Mouse (Mus musculus): ENCODE data around the gene Slc43a2. TPM values are rescaled to one million over a fixed set of nuclear protein-coding genes. Genes with fewer than 3 reads are reported as not detected.
A peak's percentile ranks its signal among the peaks of the same experiment; 100 is the strongest.

Slc43a2 gene
- 10 to 100 TPM; 56.7 to 57.0 TPM for total RNA-seq (2021)
- long read RNA-seq, experiment 1, full-length matches to known transcripts: 6 of 109 reads
- long read RNA-seq, experiment 1, partial matches to known transcripts: 45 of 109 reads
- long read RNA-seq, experiment 1, other reads (novel, unspliced or antisense): 58 of 109 reads
- long read RNA-seq, experiment 2, full-length matches to known transcripts: 11 of 84 reads
- long read RNA-seq, experiment 2, partial matches to known transcripts: 26 of 84 reads
- long read RNA-seq, experiment 2, other reads (novel, unspliced or antisense): 47 of 84 reads

DNA sequence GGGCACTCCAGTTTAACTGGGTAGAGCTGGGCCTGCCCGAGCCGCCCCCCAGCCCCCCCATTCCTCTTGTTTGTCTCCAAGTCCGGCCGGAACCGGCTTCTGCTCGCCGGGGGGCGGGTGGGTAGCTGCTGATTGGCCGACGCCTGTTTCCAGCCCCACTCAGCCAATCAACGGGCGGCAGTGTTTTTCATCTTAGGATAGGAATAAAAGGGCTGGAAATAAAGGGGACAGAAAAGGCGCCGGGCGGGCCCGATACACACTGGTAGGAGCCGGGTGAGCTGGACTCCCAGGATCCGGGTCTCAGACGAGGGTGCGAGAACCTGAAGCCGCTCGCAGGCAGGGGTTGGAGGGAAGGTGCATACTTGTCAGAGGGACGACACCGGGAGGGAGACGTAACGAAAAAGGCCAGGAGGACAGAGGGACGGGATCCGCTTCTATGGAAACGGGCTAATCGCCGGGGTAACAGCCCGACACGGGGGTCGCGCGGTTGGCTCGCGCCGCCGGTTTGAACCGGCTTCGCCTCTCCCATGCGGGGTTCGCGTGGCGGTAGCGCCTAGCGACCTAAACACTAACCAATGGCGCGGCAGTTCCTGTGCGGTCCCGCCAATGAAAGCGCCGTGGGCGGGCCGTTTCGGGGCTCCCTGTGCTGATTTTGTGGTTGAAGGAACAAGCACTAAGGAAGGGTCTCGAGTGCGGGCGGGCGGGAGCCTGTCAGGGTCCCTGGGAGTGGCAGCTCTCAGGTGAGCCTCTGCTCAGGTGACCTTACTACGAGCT, at the start of gene Slc43a2:
Gene Slc43a2, plus strand, starts transcription at position 226 of the 774 bp plus-strand sequence.
- peak within 1 kb of the TSS; percentile 97 for H3K27ac ChIP-seq
- intact Hi-C loops (cut with DNase I): no loop called here
- DNase-seq (ENCODE audit: extremely low spot score in 1 of 2, low spot score in 2 of 2): peak; percentile 94
- peak within 1 kb of the TSS; percentile 90 for H3K4me3 ChIP-seq
- no peak; the same call in 1 of the 2 replicates for TF ChIP-seq CTCF (IDR thresholded peaks at IDR 0.05)

DNA sequence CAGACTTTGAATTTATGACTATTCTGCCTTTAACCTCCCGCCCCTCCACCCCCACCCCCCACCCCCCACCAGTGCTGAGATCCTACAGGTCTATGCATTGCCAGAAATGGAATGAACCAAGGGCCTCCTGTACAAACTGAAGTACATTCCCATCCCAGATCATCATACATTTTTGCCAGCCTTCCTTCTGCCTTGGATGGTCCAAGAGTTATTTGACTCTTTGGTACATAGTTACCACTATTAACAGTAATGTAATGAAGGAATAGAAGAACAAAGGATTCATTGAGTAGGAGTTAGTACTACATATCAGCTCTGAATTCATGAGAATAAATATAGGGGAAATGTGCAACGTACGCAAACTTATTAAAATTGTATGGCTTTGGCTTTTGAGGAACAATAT, 45.3 kb upstream of the Slc43a2 start:
- TF ChIP-seq CTCF (IDR thresholded peaks at IDR 0.05): no peak
- intact Hi-C loops (cut with DNase I): loop anchor here (2.0 kb wide), 1 partner anchor 21 kb away; no protein-coding TSS in a partner anchor
- H3K4me3 ChIP-seq: peak overlapping the region; percentile 75
- DNase-seq (ENCODE audit: extremely low spot score in 1 of 2, low spot score in 2 of 2): no peak
- no peak overlapping the region for H3K27ac ChIP-seq

DNA sequence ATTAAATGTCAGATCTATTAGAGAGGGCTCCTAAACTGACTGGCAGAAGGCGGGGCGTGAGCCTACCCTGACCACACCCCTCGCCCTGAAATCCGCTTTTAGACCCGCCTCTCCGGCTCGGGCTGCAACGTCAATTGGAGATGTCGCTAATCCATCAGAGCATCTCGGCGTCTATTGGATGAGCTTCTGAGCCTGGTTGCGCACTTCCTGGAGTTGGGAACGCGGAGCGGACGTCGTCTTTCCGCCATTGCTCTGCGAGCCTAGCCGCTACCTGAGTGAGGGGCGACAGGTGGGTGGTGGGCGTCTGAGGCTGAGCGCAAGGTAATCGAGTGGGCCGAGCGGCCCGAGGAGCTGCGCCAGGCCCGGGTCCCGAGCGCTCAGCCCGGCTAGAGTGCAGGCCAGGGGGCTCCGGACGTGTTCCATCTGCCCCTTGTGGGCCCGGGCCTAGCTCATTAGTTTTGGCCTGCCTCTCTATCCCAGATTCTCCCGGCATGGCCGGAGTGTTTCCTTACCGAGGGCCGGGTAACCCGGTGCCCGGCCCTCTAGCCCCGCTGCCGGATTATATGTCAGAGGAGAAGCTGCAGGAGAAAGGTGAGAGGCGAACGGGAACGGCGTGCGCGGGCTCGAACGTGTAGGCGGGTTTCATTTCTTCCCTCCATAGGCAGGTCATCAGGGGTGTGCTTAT, 44.8 kb upstream of the Slc43a2 start, which contains the start of gene Prpf8:
Gene Prpf8, plus strand, starts transcription at position 216 of the 685 bp plus-strand sequence.
- Histone ChIP-seq H3K4me3 (peak within 1 kb of the TSS; percentile 75), H3K27ac (peak within 1 kb of the TSS; percentile 93)
- peak; percentile 97 to 98 for DNase-seq (ENCODE audit: extremely low spot score in 1 of 2, low spot score in 2 of 2)
- TF ChIP-seq CTCF (IDR thresholded peaks at IDR 0.05): no peak
- intact Hi-C loops (cut with DNase I): loop anchor here (2.0 kb wide), 1 partner anchor 22 kb away; no protein-coding TSS in a partner anchor

DNA sequence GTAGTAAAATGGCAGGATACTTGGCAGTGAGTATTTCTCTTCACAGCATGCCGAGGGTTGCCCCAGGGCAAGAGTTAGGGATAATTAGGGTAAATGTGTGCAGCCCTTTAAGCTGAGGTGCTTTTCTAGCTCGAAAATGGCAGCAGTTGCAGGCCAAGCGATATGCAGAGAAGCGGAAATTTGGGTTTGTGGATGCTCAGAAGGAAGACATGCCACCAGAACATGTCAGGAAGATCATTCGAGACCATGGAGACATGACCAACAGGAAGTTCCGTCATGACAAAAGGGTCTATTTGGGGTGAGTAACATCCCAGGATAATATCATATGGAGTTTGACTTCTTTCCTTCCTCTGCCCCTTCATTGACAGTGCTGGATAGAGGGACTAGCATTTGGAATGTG, 44.0 kb upstream of the Slc43a2 start:
- no peak for DNase-seq (ENCODE audit: extremely low spot score in 1 of 2, low spot score in 2 of 2)
- peak overlapping the region; percentile 75 for H3K4me3 ChIP-seq
- no peak for TF ChIP-seq CTCF (IDR thresholded peaks at IDR 0.05)
- peak overlapping the region; percentile 93 for H3K27ac ChIP-seq
- intact Hi-C loops (cut with DNase I): loop anchor here (2.0 kb wide), 1 partner anchor 23 kb away; no protein-coding TSS in a partner anchor

DNA sequence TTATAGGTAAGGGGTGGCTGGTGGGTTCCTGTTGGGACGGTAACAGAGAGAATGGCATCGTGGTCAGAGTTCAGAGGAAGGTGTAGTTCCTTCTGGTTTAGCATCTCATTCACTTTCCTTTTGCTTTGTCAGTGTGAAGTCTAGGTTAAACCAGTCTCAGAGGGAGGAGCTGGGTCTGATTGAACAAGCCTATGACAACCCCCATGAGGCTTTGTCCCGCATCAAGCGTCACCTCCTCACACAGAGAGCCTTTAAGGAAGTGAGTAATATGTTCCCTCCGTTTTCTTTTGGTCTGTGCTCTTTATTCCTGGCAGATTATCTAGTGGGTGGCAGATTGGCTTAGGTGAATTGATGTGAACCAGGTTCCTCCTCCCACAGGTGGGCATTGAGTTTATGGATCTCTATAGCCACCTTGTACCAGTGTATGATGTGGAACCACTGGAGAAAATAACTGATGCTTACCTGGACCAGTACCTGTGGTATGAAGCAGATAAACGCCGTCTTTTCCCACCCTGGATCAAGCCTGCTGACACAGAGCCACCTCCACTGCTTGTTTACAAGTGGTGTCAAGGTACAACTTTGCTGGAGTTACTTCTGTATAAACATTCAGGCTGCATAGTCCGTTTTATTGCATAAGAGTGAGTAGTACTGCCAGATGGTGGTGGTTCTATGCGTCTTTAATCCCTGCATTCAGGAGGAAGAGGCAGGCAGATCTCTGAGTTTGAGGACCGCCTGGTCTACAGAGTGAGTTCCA, 37.0 kb upstream of the Slc43a2 start:
- intact Hi-C loops (cut with DNase I): no loop called here

DNA sequence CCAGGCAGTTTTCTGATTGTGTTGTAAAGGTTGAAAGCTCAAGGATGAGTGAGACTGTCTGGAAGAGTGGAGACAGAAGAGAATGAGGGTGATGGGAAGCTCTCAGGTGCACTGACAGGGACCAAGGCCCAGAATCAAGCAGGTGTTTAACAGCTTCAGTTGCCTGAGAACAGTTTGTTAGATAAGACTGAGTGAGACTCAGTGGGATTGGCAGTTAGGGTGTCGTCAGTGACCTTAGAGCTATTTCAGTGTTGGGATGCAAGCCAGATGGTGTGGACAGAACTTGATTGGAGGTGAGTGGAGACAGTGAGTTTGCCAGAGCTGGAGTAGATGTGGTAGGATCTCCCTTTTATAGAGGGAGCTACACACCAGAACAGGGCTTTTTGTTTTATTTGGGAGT, 33.4 kb upstream of the Slc43a2 start:
- Histone ChIP-seq H3K27ac (no peak overlapping the region), H3K4me3 (no peak overlapping the region)
- intact Hi-C loops (cut with DNase I): no loop called here
- DNase-seq (ENCODE audit: extremely low spot score in 1 of 2, low spot score in 2 of 2): no peak
- TF ChIP-seq CTCF (IDR thresholded peaks at IDR 0.05): no peak

More for the DNA sequence above, 37.0 kb upstream of the Slc43a2 start:
- no peak overlapping the region for H3K4me3 ChIP-seq
- no peak for DNase-seq (ENCODE audit: extremely low spot score in 1 of 2, low spot score in 2 of 2)
- no peak overlapping the region for H3K27ac ChIP-seq
- TF ChIP-seq CTCF (IDR thresholded peaks at IDR 0.05): no peak

DNA sequence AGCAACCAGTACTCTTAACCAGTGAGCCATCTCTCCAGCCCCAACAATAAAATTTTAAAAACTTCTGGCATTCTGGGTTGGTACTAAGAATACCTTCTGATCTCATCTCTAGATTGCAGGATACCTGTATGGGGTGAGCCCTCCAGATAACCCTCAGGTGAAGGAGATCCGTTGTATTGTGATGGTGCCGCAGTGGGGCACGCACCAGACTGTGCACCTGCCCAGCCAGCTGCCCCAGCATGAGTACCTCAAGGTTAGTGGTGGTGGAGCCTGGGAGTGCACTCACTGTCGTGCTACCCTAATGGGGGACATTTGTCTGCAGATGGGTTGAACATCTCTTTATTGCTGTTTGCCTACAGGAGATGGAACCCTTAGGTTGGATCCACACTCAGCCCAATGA, 23.3 kb upstream of the Slc43a2 start:
- no peak overlapping the region for H3K4me3 ChIP-seq
- intact Hi-C loops (cut with DNase I): no loop called here
- no peak for TF ChIP-seq CTCF (IDR thresholded peaks at IDR 0.05)
- no peak overlapping the region for H3K27ac ChIP-seq
- DNase-seq (ENCODE audit: extremely low spot score in 1 of 2, low spot score in 2 of 2): no peak

DNA sequence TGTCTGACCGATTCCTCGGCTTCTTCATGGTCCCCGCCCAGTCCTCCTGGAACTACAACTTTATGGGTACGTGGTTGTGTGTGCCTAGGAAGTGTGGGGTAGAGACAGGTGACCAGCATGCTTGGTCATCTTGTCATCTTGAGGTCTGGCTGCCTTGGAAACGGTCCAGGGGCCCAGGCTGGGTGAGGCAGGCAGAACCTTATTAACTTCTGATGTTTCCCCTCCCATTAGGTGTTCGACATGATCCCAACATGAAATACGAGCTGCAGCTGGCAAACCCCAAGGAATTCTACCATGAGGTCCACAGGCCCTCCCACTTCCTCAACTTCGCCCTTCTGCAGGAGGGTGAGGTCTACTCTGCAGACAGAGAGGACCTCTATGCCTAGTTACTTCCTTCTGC, 22.6 kb upstream of the Slc43a2 start:
- TF ChIP-seq CTCF (IDR thresholded peaks at IDR 0.05): no peak
- Histone ChIP-seq H3K4me3 (no peak overlapping the region), H3K27ac (no peak overlapping the region)
- no peak for DNase-seq (ENCODE audit: extremely low spot score in 1 of 2, low spot score in 2 of 2)
- intact Hi-C loops (cut with DNase I): no loop called here

DNA sequence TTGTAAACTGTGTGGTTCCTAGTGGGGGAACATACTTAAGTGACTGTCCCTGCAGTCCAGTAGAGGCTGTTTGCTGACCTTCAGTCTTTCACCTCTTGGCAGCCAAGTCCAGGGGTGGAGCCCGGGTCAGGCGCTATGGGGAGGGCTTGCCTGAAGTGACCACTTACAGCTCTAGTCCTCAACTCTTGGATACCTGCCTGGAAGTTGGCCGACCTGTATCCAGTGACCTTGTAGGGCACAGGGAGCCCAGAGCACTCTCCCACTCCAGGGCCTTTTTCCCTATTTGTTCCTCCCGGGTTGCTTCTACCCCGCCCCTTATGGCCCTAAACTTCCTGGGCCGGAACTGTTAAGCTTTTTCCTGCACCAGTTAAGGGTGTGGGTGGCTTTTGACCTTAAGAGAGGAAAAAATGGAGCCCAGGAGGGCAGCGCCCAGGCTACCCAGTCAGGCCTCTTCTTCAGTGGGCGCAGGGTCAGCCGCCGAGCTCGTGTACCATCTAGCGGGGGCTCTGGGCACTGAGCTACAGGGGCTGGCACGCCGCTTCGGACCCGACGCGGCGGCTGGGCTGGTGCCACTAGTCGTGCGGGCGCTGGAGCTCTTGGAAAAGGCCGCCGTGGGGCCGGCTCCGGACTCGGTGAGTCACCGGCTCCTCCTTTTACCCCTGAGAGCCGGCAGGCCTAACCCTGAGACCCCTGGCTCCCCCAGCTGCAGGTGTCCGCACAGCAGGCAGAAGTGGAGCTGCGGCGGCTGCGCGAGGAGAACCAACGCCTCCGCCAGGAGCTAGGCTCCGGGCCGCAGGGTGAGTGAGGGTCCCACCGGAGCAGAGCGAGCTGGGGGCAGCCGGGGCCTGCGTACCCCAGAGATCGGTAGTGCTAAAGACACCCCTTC, 21.5 kb upstream of the Slc43a2 start, which contains the start of gene Rilp:
Gene Rilp, plus strand, starts transcription at position 354 of the 886 bp plus-strand sequence.
- DNase-seq (ENCODE audit: extremely low spot score in 1 of 2, low spot score in 2 of 2): peak in 1 of 2 experiments; percentile 31
- Histone ChIP-seq H3K4me3 (peak within 1 kb of the TSS; percentile 76), H3K27ac (peak within 1 kb of the TSS; percentile 89)
- peak; percentile 27; the same call in 1 of the 2 replicates for TF ChIP-seq CTCF (IDR thresholded peaks at IDR 0.05)
- intact Hi-C loops (cut with DNase I): loop anchor here (1.0 to 10.0 kb wide), 3 partner anchors 108 to 565 kb away; partner anchors contain the start of gene Ovca2

DNA sequence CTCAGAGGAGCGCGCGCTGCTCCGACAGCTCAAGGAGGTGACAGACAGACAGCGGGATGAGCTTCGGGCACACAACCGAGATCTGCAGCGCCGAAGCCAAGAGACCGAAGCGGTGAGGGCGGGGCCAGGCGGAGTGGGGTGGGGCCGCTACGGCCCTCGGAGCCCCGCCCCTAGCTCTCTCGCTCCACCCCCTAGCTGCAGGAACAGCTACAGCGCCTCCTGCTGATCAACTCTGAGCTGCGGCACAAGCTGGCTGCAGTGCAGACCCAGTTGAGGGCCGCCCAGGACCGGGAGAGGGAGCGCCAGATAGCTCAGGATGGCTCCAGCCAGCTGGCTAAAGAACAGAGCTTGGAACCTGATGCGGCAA, 20.9 kb upstream of the Slc43a2 start:
- intact Hi-C loops (cut with DNase I): loop anchor here (1.0 to 10.0 kb wide), 3 partner anchors 108 to 566 kb away; partner anchors contain the start of gene Ovca2
- Histone ChIP-seq H3K4me3 (peak overlapping the region; percentile 76), H3K27ac (peak overlapping the region; percentile 89)
- peak; percentile 94 for TF ChIP-seq CTCF (IDR thresholded peaks at IDR 0.05)
- peak; percentile 87 to 91 for DNase-seq (ENCODE audit: extremely low spot score in 1 of 2, low spot score in 2 of 2)

Data from left cerebral cortex, adult 2 months (tissue).